Mouse (Mus musculus): ENCODE measurements around the gene Rptor.

DNA sequence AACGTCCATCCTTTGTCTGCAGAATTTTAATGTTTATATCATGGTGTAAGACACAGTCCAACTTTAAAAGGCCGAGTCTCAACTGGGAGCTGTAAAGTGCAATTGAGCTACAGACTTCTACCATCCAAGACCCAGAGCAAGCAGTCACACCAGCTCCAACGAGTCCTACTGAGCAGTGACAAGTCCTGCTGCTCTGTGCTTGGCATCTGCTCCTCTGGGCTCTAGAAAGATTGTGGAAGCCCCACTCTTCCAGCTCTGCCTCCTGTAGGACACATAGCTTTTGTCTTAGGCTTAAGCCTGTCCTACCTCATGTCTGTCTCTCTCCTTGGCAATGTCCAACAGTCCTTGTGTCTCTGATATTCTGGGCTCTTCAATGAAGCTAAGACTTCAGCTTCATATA is 84.6 kb downstream of the Rptor start:
- TF ChIP-seq CTCF (IDR thresholded peaks at IDR 0.05), result no peak
- TF ChIP-seq POLR2A (IDR thresholded peaks at IDR 0.05; ENCODE audit: insufficient read depth, low read depth, low read length), result no peak

Data from heart, adult 2 months (tissue).